In genomic region chr2:162377309-162377708, GRCm38 (mm10) we compare ENCODE assay signal across 16 mouse cellular contexts.
"Had no signal": no experiment of that assay in that cellular context is flagged by ENCODE, and none has a peak within 500 bp of the region (broad histone marks: within the 10 kb centered on the region; RNA-seq: fewer than 3 reads in every experiment).

No protein-coding gene starts in this region.

- H3K9ac ChIP-seq: kidney, embryonic 15.5 days; limb, embryonic 12.5 days; liver, embryonic 13.5 days; liver, postnatal 0 days; lung, embryonic 15.5 days; neural tube, embryonic 13.5 days had no signal

- H3K27ac ChIP-seq: kidney, embryonic 15.5 days; limb, embryonic 12.5 days; liver, embryonic 13.5 days; lung, embryonic 15.5 days; macrophage; neural tube, embryonic 13.5 days had no signal

- H3K9me3 ChIP-seq: kidney, embryonic 15.5 days; limb, embryonic 12.5 days; lung, embryonic 15.5 days; neural tube, embryonic 13.5 days had no signal

- H3K4me2 ChIP-seq: kidney, embryonic 15.5 days; limb, embryonic 12.5 days; liver, embryonic 13.5 days; lung, embryonic 15.5 days; neural tube, embryonic 13.5 days had no signal

- DNase-seq: kidney, adult 11 months; kidney, postnatal 14 days; layer of hippocampus, postnatal 36 days; liver; liver, embryonic 13.5 days; liver, postnatal 0 days; lung, postnatal 14 days; right cerebral cortex, adult 18-20 months; right cerebral cortex, postnatal 25 days; thymus, postnatal 36 days had no signal

- H3K4me3 ChIP-seq: kidney, embryonic 15.5 days; limb, embryonic 12.5 days; liver, embryonic 13.5 days; lung, embryonic 15.5 days; neural tube, embryonic 13.5 days had no signal

- H3K36me3 ChIP-seq: kidney, embryonic 15.5 days; limb, embryonic 12.5 days; liver, embryonic 13.5 days; lung, embryonic 15.5 days; neural tube, embryonic 13.5 days had no signal

- H3K27me3 ChIP-seq: kidney, embryonic 15.5 days; limb, embryonic 12.5 days; liver, embryonic 13.5 days; lung, embryonic 15.5 days; megakaryocyte, embryonic 14.5 days; neural tube, embryonic 13.5 days had no signal

- H3K4me1 ChIP-seq: kidney, embryonic 15.5 days; liver, embryonic 13.5 days; lung, embryonic 15.5 days; megakaryocyte, embryonic 14.5 days; neural tube, embryonic 13.5 days had no signal

- ATAC-seq: liver, postnatal 0 days had no signal
